8 mouse cellular contexts compared by ENCODE assay signal in the genomic region with DNA sequence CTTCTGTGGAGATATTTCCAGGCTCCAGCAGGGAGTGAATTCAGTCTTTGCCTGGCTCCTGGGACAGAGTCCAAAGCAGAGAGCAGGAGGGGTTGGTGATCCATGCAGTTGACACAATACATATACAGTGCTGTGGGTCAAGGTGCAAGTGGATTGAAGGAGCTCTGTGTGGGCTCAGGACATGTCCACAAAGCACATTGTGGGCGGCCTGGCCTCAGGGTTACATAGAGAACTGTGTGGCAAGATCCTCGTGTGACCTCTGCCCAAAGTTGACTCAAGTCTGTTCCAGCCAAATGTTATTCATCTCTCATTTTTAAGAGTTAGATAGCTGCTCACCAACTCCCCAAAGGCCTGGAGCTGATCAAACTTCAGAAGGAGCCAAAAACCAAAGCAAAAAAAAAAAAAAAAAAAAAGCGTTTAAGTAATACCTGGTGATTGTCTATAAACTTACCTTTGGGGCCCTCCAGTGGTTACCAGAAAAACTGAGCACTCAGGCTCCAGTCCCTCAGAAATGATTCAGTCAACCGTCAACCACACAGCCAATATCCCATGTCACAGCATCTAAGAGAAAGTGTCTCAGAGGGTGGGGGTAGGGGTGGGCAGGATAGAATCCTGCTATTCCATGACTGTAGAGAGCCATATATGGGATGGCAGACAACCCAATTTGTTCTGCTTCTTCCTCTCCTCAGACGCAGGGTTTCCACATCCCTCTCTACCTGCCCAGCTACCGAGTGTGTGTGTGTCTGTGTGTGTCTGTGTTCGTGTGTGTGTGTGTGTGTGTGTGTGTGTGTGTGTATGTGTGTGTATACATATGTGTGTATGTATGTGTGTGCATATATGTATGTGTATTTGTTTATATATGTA.
DNase-seq lines count a peak whose midpoint lies in the region; ATAC-seq lines count a peak whose summit lies in the region.

No protein-coding gene starts in this region.

- H3K27ac ChIP-seq in lung, embryonic 16.5 days (ENCODE audit: low read length): no peak overlapping the region
- H3K27ac ChIP-seq in stomach, embryonic 15.5 days: no peak overlapping the region

- no peak overlapping the region for H3K9ac ChIP-seq in lung, embryonic 16.5 days (ENCODE audit: low read length)
- no peak overlapping the region for H3K9ac ChIP-seq in stomach, embryonic 15.5 days

- ATAC-seq in lung, embryonic 16.5 days (ENCODE audit: low read depth): peak; percentile 31; the same call in 1 of the 2 replicates
- ATAC-seq in stomach, embryonic 15.5 days (ENCODE audit: insufficient read depth, low FRiP score, low read depth): peak; percentile 12; the same call in 1 of the 2 replicates

- no peak overlapping the region for H3K4me2 ChIP-seq in lung, embryonic 16.5 days (ENCODE audit: low read depth, low read length)
- no peak overlapping the region for H3K4me2 ChIP-seq in stomach, embryonic 15.5 days

- H3K27me3 ChIP-seq in lung, embryonic 16.5 days (ENCODE audit: control insufficient read depth, insufficient read depth, low read depth, low read length): no peaks in the 10 kb centered on the region
- H3K27me3 ChIP-seq in stomach, embryonic 15.5 days (replicated peaks): no peaks in the 10 kb centered on the region

- no peaks in the 10 kb centered on the region for H3K9me3 ChIP-seq in lung, embryonic 16.5 days (ENCODE audit: control insufficient read depth, low read length)
- no peaks in the 10 kb centered on the region for H3K9me3 ChIP-seq in stomach, embryonic 15.5 days

- no peaks in the 10 kb centered on the region; the same call in 1 of the 2 replicates for H3K4me1 ChIP-seq in lung, embryonic 16.5 days (replicated peaks; ENCODE audit: control insufficient read depth, insufficient read depth, low read length)
- H3K4me1 ChIP-seq in stomach, embryonic 15.5 days: no peaks in the 10 kb centered on the region

- DNase-seq in embryo, embryonic 11 days: peak; percentile 18
- DNase-seq in embryo, embryonic 9.5 days (ENCODE audit: extremely low spot score): no peak
- DNase-seq in lung, postnatal 4 days: no peak
- peak; percentile 31 to 44 for DNase-seq in kidney, adult 8-10 months
- DNase-seq in layer of hippocampus, adult 9-10 months (ENCODE audit: low spot score): no peak
- DNase-seq in frontal cortex, postnatal 25 days (ENCODE audit: low spot score in 2 of 2): no peak

- WGBS in lung, embryonic 16.5 days: 52% methylated on average over 7 of the region's 7 CpGs
- WGBS in stomach, embryonic 15.5 days: 55% methylated on average over 7 of the region's 7 CpGs

- no peaks in the 10 kb centered on the region for H3K36me3 ChIP-seq in lung, embryonic 16.5 days (ENCODE audit: control insufficient read depth, insufficient read depth, low read length)
- no peaks in the 10 kb centered on the region for H3K36me3 ChIP-seq in stomach, embryonic 15.5 days

- no peak overlapping the region for H3K4me3 ChIP-seq in lung, embryonic 16.5 days (ENCODE audit: low read length)
- H3K4me3 ChIP-seq in stomach, embryonic 15.5 days (replicated peaks): no peak overlapping the region

Comparison
In these comparisons a context has a peak if more than half of its experiments do, and no peak if none do; other contexts are left out.
1. DNase-seq: peak in embryo, embryonic 11 days (single experiment) and kidney, adult 8-10 months (2 of 2); none in embryo, embryonic 9.5 days (single experiment), lung, postnatal 4 days (0 of 2), layer of hippocampus, adult 9-10 months (single experiment) and frontal cortex, postnatal 25 days (0 of 2).